Mouse (Mus musculus) ovary, postnatal 10 days (tissue): ENCODE data around the gene Kcnk16.

Experiments used
- DNase-seq: peaks from one replicate; pipeline ENCODE4 v3.0.0; 2022; ENCODE audit warnings: low spot score

The Kcnk16 gene

DNA sequence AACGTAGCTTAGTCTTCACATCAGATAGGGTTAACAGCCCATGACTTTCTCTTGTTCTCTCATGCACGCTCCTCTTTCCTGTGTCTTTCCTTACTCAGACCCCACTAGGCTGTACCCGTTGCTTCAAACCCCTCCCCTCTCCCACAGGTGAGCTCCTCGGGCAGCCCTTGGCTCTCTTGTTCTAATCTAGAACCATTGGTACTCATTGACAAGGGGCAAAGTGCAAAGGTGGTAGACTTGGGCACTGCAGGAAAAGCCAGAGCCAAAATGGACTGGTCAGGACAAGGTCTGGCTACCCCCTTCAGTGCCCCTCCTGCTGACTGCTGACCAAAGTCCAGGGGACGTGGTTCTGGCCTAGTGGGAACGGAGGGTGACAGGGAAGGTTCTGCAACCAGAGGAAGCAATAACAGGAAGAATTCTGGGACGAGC lies 38.9 kb downstream of the Kcnk16 start:
- no peak for DNase-seq

DNA sequence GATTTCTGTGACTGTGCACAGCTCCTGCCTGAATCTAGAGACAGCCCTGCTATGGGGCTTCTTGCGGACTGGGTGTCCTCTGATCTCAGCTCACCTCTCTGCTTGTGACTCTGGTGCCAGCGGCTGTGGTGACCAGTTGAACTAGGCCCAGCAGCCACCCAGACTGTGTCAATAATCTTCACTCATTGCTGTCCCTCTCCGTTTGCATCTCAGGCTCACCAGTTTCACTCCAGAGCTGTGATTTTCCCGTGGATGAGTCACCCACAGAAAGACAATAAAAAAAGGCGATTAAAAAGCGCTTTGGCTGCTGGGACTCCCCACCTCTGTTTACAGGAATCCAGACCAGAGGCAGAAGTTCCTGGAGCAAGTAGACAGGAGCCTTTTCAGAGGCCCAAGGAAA lies 39.6 kb downstream of the Kcnk16 start:
- no peak for DNase-seq

DNA sequence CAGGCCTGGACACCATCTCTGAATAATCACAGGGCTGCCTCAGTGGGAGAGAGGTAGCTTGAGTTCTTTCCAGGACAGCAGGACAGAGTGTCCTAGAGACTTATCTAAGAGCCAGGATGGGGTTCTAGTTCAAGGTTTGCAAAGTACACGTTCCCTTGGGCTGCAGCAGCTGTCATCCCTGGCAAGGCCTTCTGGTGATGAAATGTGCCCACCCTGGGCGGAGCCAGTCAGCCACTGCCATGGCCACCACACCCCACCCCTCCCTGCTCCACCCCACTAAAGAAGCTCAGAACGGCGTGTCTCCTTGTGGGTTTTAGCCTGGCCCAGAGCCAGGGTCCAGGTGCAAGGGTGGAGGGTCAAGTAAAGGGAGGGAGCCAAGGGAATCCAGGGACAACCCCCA lies 40.7 kb downstream of the Kcnk16 start:
- DNase-seq, result no peak

DNA sequence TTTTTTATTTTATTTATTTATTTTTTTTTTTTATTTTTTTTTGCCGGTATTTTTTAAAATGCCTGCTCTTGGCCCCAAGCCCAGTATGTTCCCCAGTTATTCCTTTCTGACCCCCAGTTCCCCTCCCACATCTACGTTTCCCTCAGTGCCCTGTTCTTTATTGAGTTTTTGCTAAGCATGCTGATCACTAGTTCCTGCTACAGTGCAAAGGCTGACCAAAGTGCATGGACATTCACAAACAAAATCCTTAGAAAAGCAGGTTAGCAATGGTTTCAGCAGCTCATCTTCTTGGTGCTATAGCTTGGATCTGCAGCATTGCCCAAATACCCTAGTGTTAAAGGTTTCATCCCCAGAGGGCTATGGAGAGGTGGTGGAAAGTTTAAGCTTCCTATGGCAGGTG lies 42.0 kb downstream of the Kcnk16 start:
- DNase-seq, result no peak

DNA sequence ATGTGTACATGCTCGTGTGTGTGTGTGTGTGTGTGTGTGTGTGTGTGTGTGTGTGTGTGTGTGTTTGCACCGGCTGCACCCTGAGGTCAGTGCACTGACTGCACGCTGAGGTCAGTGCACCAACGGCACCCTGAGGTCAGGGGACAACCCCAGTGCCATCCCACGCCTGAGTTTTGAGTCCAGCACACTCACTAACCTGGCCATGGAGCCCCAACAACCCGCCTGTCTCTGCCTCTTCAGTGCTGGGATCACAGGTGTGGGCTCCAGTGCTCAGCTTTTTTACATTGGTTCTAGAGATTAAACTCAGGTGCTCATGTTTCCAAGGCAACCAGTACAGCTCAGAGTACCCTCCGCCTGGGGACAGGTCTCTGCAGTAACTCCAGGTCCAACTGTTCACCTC lies 42.5 kb downstream of the Kcnk16 start:
- no peak for DNase-seq

DNA sequence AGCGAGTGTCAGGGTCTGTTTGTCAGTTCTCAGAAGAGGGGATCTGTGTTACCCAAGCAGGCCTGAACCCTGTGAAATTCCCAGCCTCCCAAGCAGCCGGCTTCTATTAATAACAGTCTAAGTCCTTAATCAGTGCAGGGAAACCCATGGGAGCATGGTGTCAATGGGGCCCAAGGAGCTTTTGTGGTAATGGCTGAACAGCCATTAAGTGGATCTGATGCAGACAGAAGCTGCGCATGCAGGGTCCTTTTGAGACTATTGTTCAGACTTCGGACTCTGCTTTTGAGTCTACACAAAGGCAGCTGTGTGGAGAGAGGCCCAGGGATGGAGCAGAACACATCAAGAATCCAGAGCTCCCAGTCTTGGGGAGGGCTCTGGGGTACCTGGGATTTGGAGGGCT lies 43.5 kb downstream of the Kcnk16 start:
- no peak for DNase-seq

DNA sequence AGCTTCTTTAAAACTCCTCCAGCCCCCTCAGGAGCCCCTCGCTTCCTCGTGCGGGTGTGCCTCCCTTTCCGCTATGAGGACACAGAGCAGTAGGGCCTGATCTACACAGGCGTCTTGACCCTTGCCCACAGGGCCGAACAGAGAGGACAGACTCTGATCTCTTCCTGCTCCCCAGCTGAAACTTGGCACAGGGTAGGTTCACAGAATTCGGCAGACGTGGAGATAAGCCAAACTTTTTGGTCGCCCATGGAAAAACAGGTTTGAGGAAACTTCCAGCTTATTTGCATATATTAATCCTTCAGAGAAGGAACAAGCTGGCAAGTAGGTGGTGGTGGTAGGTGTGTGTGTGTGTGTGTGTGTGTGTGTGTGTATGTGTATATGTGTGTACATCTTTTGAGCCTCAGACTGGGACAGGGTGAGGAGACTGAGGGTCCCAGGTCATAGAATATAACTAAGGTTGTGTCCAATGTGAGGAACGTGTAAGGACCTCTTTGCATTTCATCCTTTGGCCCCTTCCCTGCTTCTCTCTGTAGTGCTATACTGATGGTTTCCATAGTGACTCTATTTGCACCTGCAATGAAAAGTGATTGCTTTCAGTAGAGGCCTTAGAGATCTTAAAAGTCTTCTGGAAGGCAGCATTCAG lies 44.3 kb downstream of the Kcnk16 start:
- no peak for DNase-seq

DNA sequence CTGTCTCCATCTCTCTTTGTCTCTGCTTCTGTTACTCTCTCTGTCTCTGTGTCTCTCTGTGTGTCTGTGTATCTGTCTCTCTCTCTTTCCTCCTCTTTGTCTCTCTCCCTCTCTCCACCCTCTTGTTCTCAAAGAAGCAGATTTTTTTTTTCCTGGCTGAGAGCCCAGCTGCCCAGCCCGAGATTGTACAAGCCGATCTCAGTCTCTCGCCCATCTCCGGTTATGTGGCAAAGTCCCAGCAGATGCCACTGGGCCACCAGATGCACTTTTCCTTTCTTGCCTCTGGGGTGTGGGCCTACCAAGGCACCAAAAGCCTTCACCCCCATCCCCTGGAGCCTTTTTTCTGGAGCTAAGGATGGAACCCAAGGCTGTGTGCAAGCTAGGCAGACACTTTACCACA lies 44.8 kb downstream of the Kcnk16 start:
- DNase-seq, result no peak

DNA sequence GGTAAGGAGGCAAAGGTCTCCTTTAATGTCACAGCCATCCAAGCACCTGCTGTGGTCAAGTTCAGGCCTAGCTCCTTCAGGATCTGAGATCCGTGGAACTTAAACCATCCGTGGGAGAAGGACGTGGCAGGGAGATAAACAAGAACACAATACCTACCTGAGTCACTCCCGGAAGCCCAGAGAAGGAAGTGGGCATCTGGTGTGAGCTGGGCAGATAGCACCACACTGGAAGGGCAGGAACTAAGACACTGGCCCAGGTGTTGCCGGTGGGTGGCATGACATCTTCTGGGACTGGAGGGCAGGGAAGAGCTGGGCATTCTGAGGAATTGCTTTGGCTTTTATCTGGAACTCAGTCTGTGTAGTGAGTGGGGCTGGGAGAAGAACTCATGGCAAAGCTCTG lies 45.7 kb downstream of the Kcnk16 start:
- no peak for DNase-seq

DNA sequence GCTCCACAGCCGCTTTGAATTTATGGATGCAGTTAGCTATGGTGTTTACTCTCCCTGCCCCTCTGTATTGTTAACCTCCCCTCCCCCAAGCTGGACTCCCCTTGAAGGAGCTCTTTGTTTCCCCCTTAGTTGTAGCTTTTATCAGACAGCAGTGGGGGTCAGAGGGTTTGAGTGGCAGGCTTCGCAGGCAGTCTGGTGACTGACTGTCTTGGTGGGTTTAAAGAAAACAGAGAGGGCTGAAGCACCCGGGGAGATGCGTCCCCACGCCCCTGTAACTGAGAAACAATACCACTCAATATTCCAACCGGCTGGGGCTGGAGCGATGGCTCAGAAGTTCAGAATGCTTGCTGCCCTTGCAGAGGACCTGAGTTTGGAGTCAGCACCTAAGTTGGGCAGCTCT lies 47.9 kb downstream of the Kcnk16 start:
- DNase-seq, result no peak

DNA sequence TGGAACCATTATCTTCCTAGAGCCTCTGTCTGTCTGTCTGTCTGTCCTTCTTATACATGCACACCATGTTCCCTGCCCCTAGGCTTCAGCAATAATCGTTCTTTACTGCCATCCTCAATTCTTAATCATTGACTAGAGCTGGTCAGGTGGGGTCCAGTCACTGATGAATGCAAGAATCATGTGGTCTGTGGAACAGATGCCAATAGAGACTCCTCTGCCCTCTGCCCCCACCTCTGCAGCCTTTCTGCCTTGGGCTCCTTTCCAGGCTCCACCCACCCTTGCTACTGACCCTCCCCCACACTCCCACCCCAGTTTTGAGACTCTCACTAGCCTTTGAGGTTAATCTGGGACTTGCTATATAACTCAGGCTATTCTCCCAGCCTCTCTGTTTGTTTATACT lies 49.1 kb downstream of the Kcnk16 start:
- no peak for DNase-seq

DNA sequence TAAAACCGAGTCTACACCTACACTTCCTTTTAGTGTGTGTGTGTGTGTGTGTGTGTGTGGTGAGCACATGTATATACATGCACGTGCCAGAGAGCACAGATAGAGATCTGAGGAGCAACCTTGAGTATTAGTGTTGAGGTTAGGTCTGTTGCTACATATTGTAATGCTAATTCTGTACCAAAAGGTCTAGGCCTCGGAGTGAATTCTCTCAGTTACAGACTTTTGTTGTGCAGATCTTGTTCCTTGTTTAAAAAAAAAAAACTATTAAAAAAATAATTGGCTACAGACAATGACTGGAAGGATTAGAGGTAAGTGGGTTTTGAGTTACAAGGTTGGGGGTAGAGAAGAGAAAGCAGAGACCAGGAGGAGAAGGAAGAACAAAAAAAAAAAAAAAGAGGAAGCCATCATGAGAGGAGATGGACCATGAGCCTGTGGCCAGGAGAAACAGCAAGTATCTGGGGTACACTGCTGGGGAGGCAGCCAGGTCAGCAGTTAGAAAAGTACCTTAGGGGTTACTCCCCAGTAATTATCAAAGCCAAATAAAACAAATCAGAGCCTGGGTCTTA lies 51.6 kb downstream of the Kcnk16 start:
- DNase-seq, result no peak

DNA sequence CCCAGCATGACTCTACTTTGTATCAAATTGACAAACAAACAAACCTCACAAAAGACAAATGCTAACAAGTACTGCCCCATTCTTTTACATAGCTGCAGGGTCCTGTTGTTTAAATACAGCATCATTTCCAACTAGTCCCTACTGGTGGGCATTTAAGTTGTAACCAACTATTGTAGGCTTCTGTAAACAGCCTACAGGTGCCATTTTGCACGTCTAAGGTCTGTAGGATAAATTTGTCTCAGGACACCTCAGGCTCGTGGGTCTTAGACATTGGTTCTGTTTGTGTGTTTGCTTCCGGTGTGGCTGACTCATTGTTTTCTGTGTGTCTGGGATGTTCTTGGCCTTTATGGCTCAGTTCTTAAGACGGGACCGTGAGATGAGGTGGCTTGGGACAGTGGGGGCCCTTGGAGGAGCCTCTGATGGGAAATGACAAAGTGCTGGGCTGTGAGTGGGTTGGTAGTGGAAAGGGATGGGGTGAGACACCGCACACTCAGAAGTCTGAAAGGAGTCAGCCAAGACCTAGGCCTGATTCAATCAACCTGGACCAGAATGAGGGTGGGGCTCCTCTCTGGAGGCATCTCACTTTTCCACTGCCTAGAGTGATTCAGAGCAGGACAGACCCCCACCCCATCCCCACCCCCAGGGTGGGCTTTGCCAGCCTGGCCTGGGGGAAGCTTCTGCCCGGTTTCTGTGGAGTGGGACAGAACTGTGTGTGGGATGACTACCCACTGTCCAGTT lies 52.3 kb downstream of the Kcnk16 start:
- DNase-seq, result no peak

DNA sequence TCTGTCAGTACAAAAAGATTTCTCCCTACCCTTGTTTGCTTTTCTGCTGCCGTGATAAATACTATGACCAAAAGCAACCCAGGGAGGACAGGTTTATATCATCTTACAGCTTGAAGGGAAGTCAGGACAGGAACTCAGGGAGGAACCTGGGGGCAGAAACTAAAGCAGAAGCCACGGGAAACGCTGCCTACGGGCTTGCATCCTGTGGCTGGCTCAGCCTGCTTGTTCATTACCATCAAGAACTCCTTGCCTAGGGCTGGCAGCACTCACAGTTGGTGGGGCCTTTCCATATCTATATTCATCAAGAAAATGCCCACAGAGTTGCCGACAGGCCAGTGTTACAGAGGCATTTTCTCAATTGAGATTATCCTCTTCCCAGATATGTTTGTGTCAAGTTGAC lies 53.2 kb downstream of the Kcnk16 start:
- no peak for DNase-seq

DNA sequence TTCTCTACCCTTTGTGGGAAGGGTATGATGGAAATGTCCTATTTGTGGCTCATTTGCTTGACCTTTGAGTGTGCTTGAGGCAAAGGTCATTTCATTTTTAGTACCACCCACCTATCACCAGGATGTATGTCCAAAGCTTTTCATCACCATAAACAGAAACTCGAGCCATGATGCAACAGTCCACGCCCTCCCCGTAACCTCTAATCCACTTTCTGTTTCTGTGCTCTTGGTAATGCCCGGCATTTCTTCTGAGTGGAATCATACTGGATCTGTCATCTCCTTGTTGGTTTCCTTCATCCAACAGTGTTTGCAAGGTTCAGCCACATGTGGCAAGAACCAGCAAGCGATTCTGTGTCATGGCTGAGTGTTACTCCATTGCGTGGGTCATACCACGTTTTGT lies 54.9 kb downstream of the Kcnk16 start:
- DNase-seq, result no peak

DNA sequence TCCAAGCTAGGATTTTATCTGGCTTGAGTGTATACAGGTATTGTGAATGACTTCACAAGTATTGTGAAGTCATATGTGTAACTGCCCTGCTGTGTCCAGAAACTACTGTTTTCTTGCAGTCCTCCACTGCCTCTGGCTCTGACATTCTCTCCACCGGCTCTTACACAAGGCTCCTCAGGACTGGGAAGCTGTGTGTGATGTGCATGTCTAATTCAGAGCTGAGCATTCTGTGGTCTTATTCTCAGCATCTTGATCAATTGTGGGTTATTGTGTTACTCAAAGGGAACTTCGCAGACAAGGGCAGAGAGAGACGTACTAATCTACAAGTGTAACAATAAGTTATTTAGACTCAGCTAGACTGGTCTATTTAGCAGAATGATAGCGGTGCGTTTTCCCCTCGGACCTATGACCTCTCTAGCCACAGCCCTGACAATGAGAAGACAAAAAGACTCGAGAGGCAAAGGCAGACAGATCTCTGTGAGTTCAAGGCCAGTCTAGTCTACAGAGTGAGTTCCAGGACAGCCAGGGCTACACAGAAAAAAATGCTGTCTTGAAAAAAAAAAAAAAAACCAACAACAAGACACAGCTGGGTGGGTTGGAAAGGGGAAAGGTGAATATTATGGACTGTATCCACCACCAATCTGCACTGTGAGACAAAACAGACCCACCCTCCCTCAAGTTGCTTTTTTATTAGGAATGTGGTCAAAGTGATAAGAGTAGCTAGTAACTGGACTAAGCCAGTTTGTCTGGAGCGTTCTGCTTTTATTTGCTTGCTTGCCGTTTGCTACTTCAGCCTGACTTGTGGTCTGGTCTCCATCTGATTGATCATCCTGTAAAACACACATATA lies 57.0 kb downstream of the Kcnk16 start:
- no peak for DNase-seq
